Mouse (Mus musculus) hindbrain, embryonic 11.5 days (tissue): ENCODE data around the gene Hecw2. TPM values are rescaled to one million over a fixed set of nuclear protein-coding genes. Genes with fewer than 3 reads are reported as not detected.

Source experiments
- ATAC-seq: fragments of 200-750 bp; cut with Nextera tagmentation; 2 replicates; pipeline ENCODE4 v1.8.0; 2017; ENCODE audit warnings: mild to moderate bottlenecking, moderate TSS enrichment, moderate library complexity; ENCODE audit not compliant: low FRiP score
- DNase-seq: peaks from one replicate; pipeline ENCODE4 v3.0.0-alpha.2; 2015; ENCODE audit warnings: low spot score
- H3K27ac ChIP-seq: fragments of 300-500 bp; sonication (generic); 2 replicates; pipeline ENCODE4 v1.5.1; 2014; ENCODE audit warnings: mild to moderate bottlenecking, low read depth, low read length
- H3K27me3 ChIP-seq: fragments of 300-500 bp; sonication (generic); 2 replicates; pipeline ENCODE4 v1.6.1; 2014; ENCODE audit warnings: mild to moderate bottlenecking, low read length, moderate library complexity, mixed read lengths; ENCODE audit not compliant: control insufficient read depth, insufficient read depth
- H3K36me3 ChIP-seq: fragments of 300-500 bp; sonication (generic); 2 replicates; pipeline ENCODE4 v1.6.1; 2014; ENCODE audit warnings: mild to moderate bottlenecking, low read length, moderate library complexity, mixed read lengths; ENCODE audit not compliant: control insufficient read depth, insufficient read depth
- H3K4me1 ChIP-seq: fragments of 300-500 bp; sonication (generic); replicated peaks from 2 replicates; pipeline ENCODE4 v1.6.1; 2014; ENCODE audit warnings: low read length, mixed read lengths; ENCODE audit not compliant: control insufficient read depth, insufficient read depth
- H3K4me2 ChIP-seq: fragments of 300-500 bp; sonication (generic); replicated peaks from 2 replicates; pipeline ENCODE4 v1.6.1; 2014; ENCODE audit warnings: mild to moderate bottlenecking, low read depth, low read length
- H3K4me3 ChIP-seq: fragments of 300-500 bp; sonication (generic); 2 replicates; pipeline ENCODE4 v1.5.1; 2014; ENCODE audit warnings: low read depth, low read length
- H3K9ac ChIP-seq: fragments of 300-500 bp; sonication (generic); 2 replicates; pipeline ENCODE4 v1.6.1; 2014; ENCODE audit warnings: low read depth, low read length
- H3K9me3 ChIP-seq: fragments of 300-500 bp; sonication (generic); 2 replicates; pipeline ENCODE4 v1.6.1; 2016; ENCODE audit warnings: low read length; ENCODE audit not compliant: control insufficient read depth
- WGBS: fragments of 180-500 bp; shearing (Covaris S2); extraction: QIAGEN DNeasy Blood & Tissue Kit; methylation state at CpG from one replicate; pipeline ENCODE4 v1.1.7; 2014; 5-methylcytosine and 5-hydroxymethylcytosine counted together
- polyA plus RNA-seq: library from polyadenylated mRNA; unstranded; fragments of >200 nt; fragmentation: Nextera tagmentation; extraction: Ambion mirVana; gene quantifications from 2 replicates; pipeline ENCODE4 v1.2.1, GENCODE M21; 2014

Gene Hecw2
- polyA plus RNA-seq, 1 experiment from 2014 or later, result 6.1 TPM

DNA sequence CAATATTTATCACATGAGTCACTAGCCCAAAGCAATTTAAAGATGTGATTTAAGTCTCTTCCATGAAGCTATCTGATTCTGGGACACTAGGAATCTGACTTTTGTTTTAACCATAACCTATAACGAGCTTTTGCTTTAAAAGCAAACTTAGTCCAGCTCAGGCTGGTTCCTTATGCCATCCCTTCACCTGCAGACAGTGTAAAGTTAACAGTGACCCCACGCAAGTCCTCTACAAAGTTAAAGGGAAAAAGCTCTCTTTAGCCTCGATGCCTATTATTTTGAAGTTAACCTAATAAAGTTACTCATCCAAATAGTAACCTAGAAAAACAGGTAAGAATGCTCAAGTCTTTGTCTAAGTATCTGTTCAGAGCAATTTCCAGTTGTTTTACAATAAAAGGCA is 420.4 kb downstream of the Hecw2 start:
- WGBS, result 90% methylated on average over 3 of the region's 3 CpGs
- no peak overlapping the region for H3K4me2 ChIP-seq
- no peaks in the 10 kb centered on the region for H3K27me3 ChIP-seq
- H3K4me3 ChIP-seq, result no peak overlapping the region
- no peak overlapping the region for H3K9ac ChIP-seq
- H3K36me3 ChIP-seq, result no peaks in the 10 kb centered on the region
- no peak overlapping the region for H3K27ac ChIP-seq
- DNase-seq (no peak), ATAC-seq (no peak)
- H3K4me1 ChIP-seq, result no peaks in the 10 kb centered on the region
- no peaks in the 10 kb centered on the region for H3K9me3 ChIP-seq

DNA sequence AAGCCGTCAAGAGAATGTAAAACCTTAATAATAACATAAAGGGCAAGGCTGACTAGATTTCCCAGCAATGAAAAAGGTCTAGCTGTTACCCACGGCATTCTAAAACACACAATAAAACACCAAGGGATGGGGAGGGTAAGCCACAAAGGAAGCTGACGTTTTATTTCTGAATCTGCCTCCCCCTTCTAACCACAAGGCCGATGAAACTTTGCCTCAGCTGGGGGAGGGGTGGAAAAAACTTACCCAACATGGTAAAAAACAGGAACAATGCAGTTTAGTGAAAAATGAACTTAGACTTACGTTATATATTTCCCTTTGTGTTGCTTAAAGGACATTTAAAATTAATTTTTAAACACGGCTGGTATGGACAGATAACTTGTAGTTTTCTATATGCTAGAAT is 421.0 kb downstream of the Hecw2 start:
- Histone ChIP-seq H3K4me1 (no peaks in the 10 kb centered on the region), H3K4me3 (no peak overlapping the region), H3K9me3 (no peaks in the 10 kb centered on the region), H3K36me3 (no peaks in the 10 kb centered on the region), H3K27me3 (no peaks in the 10 kb centered on the region), H3K9ac (no peak overlapping the region), H3K4me2 (no peak overlapping the region), H3K27ac (no peak overlapping the region)
- DNase-seq (no peak), ATAC-seq (no peak)
- 71% methylated on average over 6 of the region's 6 CpGs for WGBS

DNA sequence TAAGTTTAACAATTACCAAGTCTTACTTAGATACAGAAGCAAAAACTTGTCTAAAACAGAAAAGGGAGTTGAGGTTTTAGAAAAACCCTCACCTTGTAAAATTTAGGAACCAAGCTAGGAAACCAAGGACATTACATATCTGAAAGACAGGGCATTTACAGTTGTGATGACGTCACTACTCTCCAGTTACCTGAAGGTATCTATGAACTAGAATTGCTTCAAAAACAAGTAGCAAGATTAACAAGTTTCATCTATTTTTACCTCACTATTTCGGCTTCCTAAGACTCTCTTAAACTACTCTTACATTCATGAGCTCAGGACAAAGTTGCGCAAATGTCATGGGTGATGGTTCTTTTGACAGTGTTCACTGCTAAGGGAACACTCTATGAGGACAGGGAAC is 422.0 kb downstream of the Hecw2 start:
- Histone ChIP-seq H3K4me2 (no peak overlapping the region), H3K9ac (no peak overlapping the region), H3K36me3 (no peaks in the 10 kb centered on the region), H3K4me3 (no peak overlapping the region), H3K4me1 (no peaks in the 10 kb centered on the region), H3K27me3 (no peaks in the 10 kb centered on the region), H3K27ac (no peak overlapping the region), H3K9me3 (no peaks in the 10 kb centered on the region)
- WGBS, result 92% methylated on average over 3 of the region's 3 CpGs
- ATAC-seq (no peak), DNase-seq (no peak)

DNA sequence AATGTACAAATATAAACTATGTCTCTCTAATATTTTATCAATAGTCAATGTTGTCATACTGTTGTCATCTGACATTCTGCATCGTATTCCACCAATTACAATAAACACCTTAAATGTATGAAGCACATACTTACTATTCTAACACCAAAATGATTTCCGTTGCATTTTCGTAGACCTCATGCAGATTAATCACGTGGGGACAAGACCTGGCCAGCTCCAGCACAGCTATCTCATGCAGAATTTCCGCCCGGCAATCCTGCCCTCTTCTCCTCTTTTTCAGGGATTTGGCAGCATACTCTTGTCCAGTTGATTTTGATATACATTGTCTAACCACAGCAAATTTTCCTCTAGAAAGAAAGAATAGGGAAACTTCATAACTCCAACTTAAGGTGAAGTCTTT is 423.5 kb downstream of the Hecw2 start:
- ATAC-seq, result no peak
- H3K27me3 ChIP-seq, result no peaks in the 10 kb centered on the region
- 95% methylated on average over 6 of the region's 6 CpGs for WGBS
- H3K27ac ChIP-seq, result no peak overlapping the region
- no peaks in the 10 kb centered on the region for H3K36me3 ChIP-seq
- H3K4me2 ChIP-seq, result no peak overlapping the region
- DNase-seq, result no peak
- H3K9me3 ChIP-seq, result no peaks in the 10 kb centered on the region
- H3K4me1 ChIP-seq, result no peaks in the 10 kb centered on the region
- no peak overlapping the region for H3K9ac ChIP-seq
- H3K4me3 ChIP-seq, result no peak overlapping the region

DNA sequence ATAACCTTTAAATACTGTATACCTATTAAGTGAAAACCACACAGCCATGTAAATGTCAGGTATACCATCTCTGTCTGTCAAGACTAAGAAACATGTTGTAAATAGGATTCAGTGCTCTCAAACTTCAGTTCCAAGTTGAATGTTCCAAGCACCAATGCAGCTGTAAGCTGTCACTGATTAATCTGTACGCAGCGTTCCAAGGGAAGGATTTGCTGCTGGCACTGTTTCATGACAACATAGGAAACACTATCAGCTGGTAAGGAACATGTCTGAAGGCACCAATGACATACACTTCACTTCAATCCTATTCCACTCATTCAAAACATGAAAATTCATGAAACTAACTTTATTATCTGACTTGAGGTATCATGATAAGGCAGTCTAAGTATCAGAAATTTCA is 428.9 kb downstream of the Hecw2 start:
- H3K4me3 ChIP-seq, result no peak overlapping the region
- H3K9ac ChIP-seq, result no peak overlapping the region
- H3K36me3 ChIP-seq, result no peaks in the 10 kb centered on the region
- no peaks in the 10 kb centered on the region for H3K4me1 ChIP-seq
- H3K27me3 ChIP-seq, result no peaks in the 10 kb centered on the region
- no peak overlapping the region for H3K4me2 ChIP-seq
- H3K27ac ChIP-seq, result no peak overlapping the region
- ATAC-seq, result no peak
- 89% methylated on average over 2 of the region's 2 CpGs for WGBS
- no peak for DNase-seq
- no peaks in the 10 kb centered on the region for H3K9me3 ChIP-seq

DNA sequence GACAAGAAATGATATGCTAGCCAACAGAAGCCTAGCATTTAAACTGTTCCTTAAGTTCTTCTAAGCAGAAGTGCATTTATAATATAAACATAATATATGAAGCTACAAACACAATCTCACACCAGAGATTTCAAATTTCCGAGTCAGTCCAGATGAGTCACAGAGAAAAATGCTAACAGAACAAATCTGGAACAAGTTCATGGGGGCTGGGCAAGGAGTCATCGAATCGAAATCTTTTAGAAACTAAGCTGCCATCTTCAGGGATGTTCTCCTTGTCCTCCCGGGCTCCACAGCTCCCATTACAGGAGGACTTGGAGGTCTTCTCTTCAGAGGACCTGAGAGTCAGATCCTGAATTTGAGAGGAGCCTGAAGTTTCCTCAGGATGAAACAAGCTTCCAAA is 437.7 kb downstream of the Hecw2 start:
- no peak overlapping the region for H3K4me2 ChIP-seq
- H3K4me3 ChIP-seq, result no peak overlapping the region
- H3K27me3 ChIP-seq, result no peaks in the 10 kb centered on the region
- no peak overlapping the region for H3K27ac ChIP-seq
- no peak for ATAC-seq
- no peaks in the 10 kb centered on the region for H3K36me3 ChIP-seq
- no peaks in the 10 kb centered on the region for H3K4me1 ChIP-seq
- no peaks in the 10 kb centered on the region for H3K9me3 ChIP-seq
- no peak overlapping the region for H3K9ac ChIP-seq
- WGBS, result 91% methylated on average over 4 of the region's 4 CpGs
- DNase-seq, result no peak

Other genes starting within 250 kb of the Hecw2 start
- 0.45 and 0.71 TPM in 2 replicates for gene Ccdc150, start 55.5 kb upstream of the Hecw2 start, polyA plus RNA-seq
- 34.5 and 35.6 TPM in 2 replicates for gene Gtf3c3, start 243.8 kb upstream of the Hecw2 start, polyA plus RNA-seq